Mouse (Mus musculus) limb, embryonic 11.5 days (tissue): ENCODE results near the gene Trabd2b. TPM values are rescaled to one million over a fixed set of nuclear protein-coding genes. Genes with fewer than 3 reads are reported as not detected.

Source experiments
- ATAC-seq: fragments of 200-750 bp; cut with Nextera tagmentation; 2 replicates; pipeline ENCODE4 v1.8.0; 2017; ENCODE audit warnings: low read depth; ENCODE audit not compliant: insufficient number of reproducible peaks, low FRiP score, low TSS enrichment
- DNase-seq: peaks from one replicate; pipeline ENCODE4 v3.0.0-alpha.2; 2015; ENCODE audit warnings: low spot score
- H3K27ac ChIP-seq: fragments of 300-500 bp; sonication (generic); replicated peaks from 2 replicates; pipeline ENCODE4 v1.5.1; 2014; ENCODE audit warnings: low read depth, mild to moderate bottlenecking, low read length
- H3K27me3 ChIP-seq: fragments of 300-500 bp; sonication (generic); 2 replicates; pipeline ENCODE4 v1.6.1; 2014; ENCODE audit warnings: mild to moderate bottlenecking, low read length, mixed read lengths; ENCODE audit not compliant: control insufficient read depth, insufficient read depth
- H3K36me3 ChIP-seq: fragments of 300-500 bp; sonication (generic); 2 replicates; pipeline ENCODE4 v1.6.1; 2014; ENCODE audit warnings: mild to moderate bottlenecking, low read length, moderate library complexity, mixed read lengths; ENCODE audit not compliant: control insufficient read depth, insufficient read depth
- H3K4me1 ChIP-seq: fragments of 300-500 bp; sonication (generic); 2 replicates; pipeline ENCODE4 v1.6.1; 2014; ENCODE audit warnings: low read length, mixed read lengths; ENCODE audit not compliant: control insufficient read depth, insufficient read depth
- H3K4me2 ChIP-seq: fragments of 300-500 bp; sonication (generic); 2 replicates; pipeline ENCODE4 v1.6.1; 2014; ENCODE audit warnings: low read depth, mild to moderate bottlenecking, moderate library complexity; ENCODE audit not compliant: severe bottlenecking
- H3K4me3 ChIP-seq: fragments of 300-500 bp; sonication (generic); 2 replicates; pipeline ENCODE4 v1.5.1; 2014; ENCODE audit warnings: low read depth, low read length
- H3K9ac ChIP-seq: fragments of 300-500 bp; sonication (generic); 2 replicates; pipeline ENCODE4 v1.6.1; 2014; ENCODE audit warnings: mild to moderate bottlenecking, low read length
- H3K9me3 ChIP-seq: fragments of 300-500 bp; sonication (generic); 2 replicates; pipeline ENCODE4 v1.6.1; 2016; ENCODE audit warnings: low read length; ENCODE audit not compliant: control insufficient read depth
- WGBS: fragments of 180-500 bp; shearing (Covaris S2); extraction: QIAGEN DNeasy Blood & Tissue Kit; methylation state at CpG from one replicate; pipeline ENCODE4 v1.1.7; 2014; 5-methylcytosine and 5-hydroxymethylcytosine counted together
- polyA plus RNA-seq: library from polyadenylated mRNA; unstranded; fragments of >200 nt; fragmentation: Nextera tagmentation; extraction: Ambion mirVana; gene quantifications from 2 replicates; pipeline ENCODE4 v1.2.1, GENCODE M21; 2014

Gene Trabd2b
- polyA plus RNA-seq, 1 experiment from 2014 or later: 0.33 TPM

- Histone ChIP-seq H3K4me1 (peaks cover 8% of the 10 kb centered on the region; the same call in 1 of the 2 replicates), H3K4me3 (no peak overlapping the region), H3K4me2 (no peak overlapping the region), H3K27ac (no peak overlapping the region), H3K36me3 (no peaks in the 10 kb centered on the region), H3K27me3 (peaks cover 33% of the 10 kb centered on the region), H3K9ac (no peak overlapping the region), H3K9me3 (no peaks in the 10 kb centered on the region)
- ATAC-seq: no peak
- 41% methylated on average over 3 of the region's 3 CpGs for WGBS
- no peak for DNase-seq
Observed at GRCm38 (mm10) chr4:114651007-114651406, 244.5 kb downstream of the Trabd2b start.

GRCm38 (mm10) chr4:114651606-114652005 is 245.1 kb downstream of the Trabd2b start:
- H3K9ac ChIP-seq: no peak overlapping the region
- H3K9me3 ChIP-seq: no peaks in the 10 kb centered on the region
- peaks cover 32% of the 10 kb centered on the region for H3K27me3 ChIP-seq
- peaks cover 2% of the 10 kb centered on the region; the same call in 1 of the 2 replicates for H3K4me1 ChIP-seq
- DNase-seq (no peak), ATAC-seq (no peak)
- no peak overlapping the region for H3K4me2 ChIP-seq
- no peak overlapping the region for H3K27ac ChIP-seq
- no peaks in the 10 kb centered on the region for H3K36me3 ChIP-seq
- H3K4me3 ChIP-seq: no peak overlapping the region
- WGBS: 74% methylated on average over 5 of the region's 5 CpGs

GRCm38 (mm10) chr4:114652400-114652799 is 245.9 kb downstream of the Trabd2b start:
- no peak overlapping the region for H3K4me2 ChIP-seq
- no peaks in the 10 kb centered on the region for H3K4me1 ChIP-seq
- ATAC-seq (no peak), DNase-seq (no peak)
- no peak overlapping the region for H3K27ac ChIP-seq
- no peak overlapping the region for H3K4me3 ChIP-seq
- H3K27me3 ChIP-seq: peaks cover 27% of the 10 kb centered on the region
- H3K9ac ChIP-seq: no peak overlapping the region
- WGBS: 87% methylated on average over 4 of the region's 4 CpGs
- no peaks in the 10 kb centered on the region for H3K36me3 ChIP-seq
- no peaks in the 10 kb centered on the region for H3K9me3 ChIP-seq

- WGBS: 75% methylated on average over 2 of the region's 2 CpGs
- ATAC-seq (no peak), DNase-seq (no peak)
- Histone ChIP-seq H3K4me2 (no peak overlapping the region), H3K9me3 (no peaks in the 10 kb centered on the region), H3K4me3 (no peak overlapping the region), H3K36me3 (no peaks in the 10 kb centered on the region), H3K27me3 (peaks cover 12% of the 10 kb centered on the region; the same call in 1 of the 2 replicates), H3K4me1 (no peaks in the 10 kb centered on the region), H3K9ac (no peak overlapping the region), H3K27ac (no peak overlapping the region)
Observed at GRCm38 (mm10) chr4:114657933-114658332, 251.4 kb downstream of the Trabd2b start.

- Histone ChIP-seq H3K4me1 (no peaks in the 10 kb centered on the region), H3K27ac (no peak overlapping the region), H3K36me3 (no peaks in the 10 kb centered on the region), H3K27me3 (peaks cover 26% of the 10 kb centered on the region), H3K4me2 (no peak overlapping the region), H3K9me3 (no peaks in the 10 kb centered on the region), H3K9ac (no peak overlapping the region), H3K4me3 (no peak overlapping the region)
- ATAC-seq (no peak), DNase-seq (no peak)
- 64% methylated on average over 5 of the region's 5 CpGs for WGBS
Observed at GRCm38 (mm10) chr4:114659876-114660275, 253.4 kb downstream of the Trabd2b start.

GRCm38 (mm10) chr4:114664063-114665036 is 257.8 kb downstream of the Trabd2b start:
- H3K4me2 ChIP-seq: no peak overlapping the region
- no peak overlapping the region for H3K27ac ChIP-seq
- no peaks in the 10 kb centered on the region for H3K36me3 ChIP-seq
- H3K9ac ChIP-seq: no peak overlapping the region
- DNase-seq (no peak), ATAC-seq (no peak)
- peaks cover 62% of the 10 kb centered on the region for H3K27me3 ChIP-seq
- 75% methylated on average over 9 of the region's 9 CpGs for WGBS
- no peaks in the 10 kb centered on the region for H3K9me3 ChIP-seq
- no peak overlapping the region for H3K4me3 ChIP-seq
- peaks cover 6% of the 10 kb centered on the region for H3K4me1 ChIP-seq

Other genes starting within 250 kb of the Trabd2b start
- not detected in 2 replicates for gene Skint11, start 243.3 kb upstream of the Trabd2b start, polyA plus RNA-seq